Mouse (Mus musculus) bone marrow, adult 2 months (tissue): ENCODE data around the gene Cnn2.
"Not testable (repeated sequence)": the region's sequence is repeated elsewhere in the genome, so short reads cannot be mapped to it uniquely, and the experiment has no call there.

Source experiments
- CTCF ChIP-seq: fragments of 200-500 bp; IDR thresholded peaks from 2 replicates; pipeline ENCODE4 v1.5.1; 2011; ENCODE audit warnings: low read length, control low read depth; ENCODE audit not compliant: control insufficient read depth, insufficient read depth
- POLR2A ChIP-seq: fragments of 200-500 bp; IDR thresholded peaks from 2 replicates; pipeline ENCODE4 v1.6.1; 2011; ENCODE audit warnings: low read depth, mild to moderate bottlenecking, control low read depth, low read length, borderline replicate concordance; ENCODE audit not compliant: control insufficient read depth

DNA sequence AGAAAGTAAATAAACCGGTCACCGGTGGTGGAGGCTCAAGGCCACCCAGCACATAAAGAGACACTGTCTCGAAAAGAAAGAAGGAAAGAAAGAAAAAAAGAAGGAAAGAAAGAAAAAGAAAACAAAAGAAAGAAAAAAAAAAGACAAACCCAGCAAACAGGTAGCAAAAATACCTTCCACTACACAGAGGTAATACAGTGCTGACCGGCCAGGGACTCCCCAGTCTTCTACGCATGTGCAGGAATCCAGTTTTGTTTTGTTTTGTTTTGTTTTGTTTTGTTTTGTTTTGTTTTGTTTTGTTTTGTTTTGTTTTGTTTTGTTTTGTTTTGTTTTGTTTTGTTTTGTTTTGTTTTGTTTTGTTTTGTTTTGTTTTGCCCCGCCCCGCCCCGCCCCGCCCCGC is 29.0 kb upstream of the Cnn2 start:
- not testable (repeated sequence) for TF ChIP-seq POLR2A, CTCF
